Comparison of ENCODE assay signal across 10 mouse cellular contexts in the genomic region with DNA sequence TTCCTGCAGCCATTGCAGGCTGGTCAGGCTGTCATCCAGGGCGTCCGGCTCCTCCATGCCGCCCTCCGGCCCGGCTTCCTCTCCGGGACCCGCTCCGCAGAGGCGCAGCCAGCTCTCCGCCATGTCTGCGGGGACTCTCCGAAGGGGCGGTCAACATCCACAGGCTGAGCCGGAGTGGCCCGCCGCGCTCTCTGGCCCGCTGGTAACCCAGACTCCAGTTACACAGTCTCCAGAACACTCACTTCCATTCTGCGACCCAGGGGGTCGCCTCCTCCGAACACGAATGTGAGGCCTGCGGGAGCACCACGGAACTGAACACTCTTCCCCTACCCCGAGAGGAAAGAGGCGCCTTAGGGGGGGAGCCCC. TPM values are rescaled to one million over a fixed set of nuclear protein-coding genes. Genes with fewer than 3 reads are reported as not detected.
DNase-seq lines count a peak whose midpoint lies in the region; ATAC-seq and TF ChIP-seq lines count a peak whose summit lies in the region.
"Had no signal": no experiment of that assay in that cellular context is flagged by ENCODE, and none has a peak within 500 bp of the region (broad histone marks: within the 10 kb centered on the region; RNA-seq: fewer than 3 reads in every experiment).

No protein-coding gene starts in this region.

- 6% methylated on average over 26 of the region's 26 CpGs for WGBS in heart, embryonic 15.5 days
- WGBS in heart, adult 2 months = 7% methylated on average over 26 of the region's 26 CpGs
- WGBS in embryonic facial prominence, embryonic 11.5 days = 3% methylated on average over 25 of the region's 26 CpGs
- WGBS in intestine, embryonic 15.5 days = 6% methylated on average over 26 of the region's 26 CpGs

- TF ChIP-seq CTCF in heart, adult 2 months (IDR thresholded peaks at IDR 0.05) = no peak

- no peak for TF ChIP-seq EP300 in heart, adult 2 months (IDR thresholded peaks at IDR 0.05; ENCODE audit: insufficient read depth, low read depth, low read length)

- peaks cover 33% of the 10 kb centered on the region for H3K4me1 ChIP-seq in heart, embryonic 15.5 days (replicated peaks)
- no peaks in the 10 kb centered on the region for H3K4me1 ChIP-seq in heart, adult 2 months (ENCODE audit: control insufficient read depth, insufficient read depth, low read length)
- peaks cover 4% of the 10 kb centered on the region for H3K4me1 ChIP-seq in embryonic facial prominence, embryonic 11.5 days (ENCODE audit: control insufficient read depth, insufficient read depth, low read length)
- H3K4me1 ChIP-seq in intestine, embryonic 15.5 days (replicated peaks) = peaks cover 55% of the 10 kb centered on the region

- no peak for ATAC-seq in heart, embryonic 15.5 days (replicated peaks; ENCODE audit: insufficient number of reproducible peaks, insufficient read depth, low FRiP score, low read depth)
- no peak for ATAC-seq in embryonic facial prominence, embryonic 11.5 days (replicated peaks; ENCODE audit: insufficient number of reproducible peaks, low FRiP score, low TSS enrichment, low read depth)
- no peak for ATAC-seq in intestine, embryonic 15.5 days

- no peak for DNase-seq in heart, adult 2 months
- DNase-seq in embryonic facial prominence, embryonic 11.5 days (ENCODE audit: low spot score) = no peak
- DNase-seq in naive thymus-derived CD4-positive, alpha-beta T cell, adult 2 months (ENCODE audit: low read depth) = peak; percentile 38
- no peak for DNase-seq in layer of hippocampus, adult 18-20 months (ENCODE audit: low spot score in 2 of 2)
- no peak for DNase-seq in testis, postnatal 14 days (ENCODE audit: low spot score)
- no peak for DNase-seq in left cerebral cortex, adult 9 months (ENCODE audit: low spot score in 2 of 2)
- DNase-seq: gastrocnemius, postnatal 10 days had no signal

- H3K9ac ChIP-seq in heart, embryonic 15.5 days = no peak overlapping the region
- no peak overlapping the region for H3K9ac ChIP-seq in heart, adult 2 months (ENCODE audit: low read depth, low read length)
- peak overlapping the region; percentile 33; the same call in 1 of the 2 replicates for H3K9ac ChIP-seq in embryonic facial prominence, embryonic 11.5 days (replicated peaks; ENCODE audit: low read length)
- H3K9ac ChIP-seq in intestine, embryonic 15.5 days = 0 out of 2 replicates have a peak overlapping the region, but pooled peaks have one; percentile 24

- H3K36me3 ChIP-seq in heart, embryonic 15.5 days = no peaks in the 10 kb centered on the region
- H3K36me3 ChIP-seq in heart, adult 2 months (ENCODE audit: control insufficient read depth, insufficient read depth, low read length) = no peaks in the 10 kb centered on the region
- H3K36me3 ChIP-seq in embryonic facial prominence, embryonic 11.5 days (replicated peaks; ENCODE audit: control insufficient read depth, insufficient read depth, low read depth, low read length) = no peaks in the 10 kb centered on the region
- no peaks in the 10 kb centered on the region for H3K36me3 ChIP-seq in intestine, embryonic 15.5 days

- no peaks in the 10 kb centered on the region for H3K9me3 ChIP-seq in heart, embryonic 15.5 days (replicated peaks)
- H3K9me3 ChIP-seq in embryonic facial prominence, embryonic 11.5 days (replicated peaks; ENCODE audit: control insufficient read depth, low read length) = no peaks in the 10 kb centered on the region
- H3K9me3 ChIP-seq in intestine, embryonic 15.5 days = no peaks in the 10 kb centered on the region

- H3K4me3 ChIP-seq in heart, embryonic 15.5 days = peak overlapping the region; percentile 62
- no peak overlapping the region for H3K4me3 ChIP-seq in heart, adult 2 months
- peak overlapping the region; percentile 26 for H3K4me3 ChIP-seq in embryonic facial prominence, embryonic 11.5 days (ENCODE audit: low read depth, low read length)
- H3K4me3 ChIP-seq in intestine, embryonic 15.5 days (replicated peaks) = peak overlapping the region; percentile 60

- H3K27me3 ChIP-seq in heart, embryonic 15.5 days = peaks cover 26% of the 10 kb centered on the region
- peaks cover 6% of the 10 kb centered on the region for H3K27me3 ChIP-seq in heart, adult 2 months (ENCODE audit: control insufficient read depth, insufficient read depth, low read length)
- H3K27me3 ChIP-seq in embryonic facial prominence, embryonic 11.5 days (ENCODE audit: control insufficient read depth, insufficient read depth, low read length) = peaks cover 16% of the 10 kb centered on the region
- peaks cover 22% of the 10 kb centered on the region for H3K27me3 ChIP-seq in intestine, embryonic 15.5 days (replicated peaks)

- H3K4me2 ChIP-seq in heart, embryonic 15.5 days = peak overlapping the region; percentile 99
- peak overlapping the region; percentile 35 for H3K4me2 ChIP-seq in embryonic facial prominence, embryonic 11.5 days (ENCODE audit: low read depth, low read length)
- peak overlapping the region; percentile 96 for H3K4me2 ChIP-seq in intestine, embryonic 15.5 days (replicated peaks)

- no peak overlapping the region for H3K27ac ChIP-seq in heart, embryonic 15.5 days
- no peak overlapping the region for H3K27ac ChIP-seq in heart, adult 2 months
- H3K27ac ChIP-seq in embryonic facial prominence, embryonic 11.5 days (replicated peaks; ENCODE audit: low read depth, low read length) = no peak overlapping the region
- H3K27ac ChIP-seq in intestine, embryonic 15.5 days = no peak overlapping the region
- H3K27ac ChIP-seq: macrophage had no signal

- intact Hi-C loops in heart, adult 2 months (cut with DNase I) = no loop called here

- no peaks in the 10 kb centered on the region for H3K79me2 ChIP-seq in heart, adult 2 months (replicated peaks; ENCODE audit: control insufficient read depth, insufficient read depth, low read length)

- no peak for TF ChIP-seq POLR2A in heart, adult 2 months (IDR thresholded peaks at IDR 0.05; ENCODE audit: insufficient read depth, low read depth, low read length)

RNA-seq across cellular contexts. Expression of gene Foxj1, which starts 0.8 kb away (rescaled TPM):
- 0.89 and 2.6 TPM in 2 replicates for polyA plus RNA-seq in heart, embryonic 15.5 days (2015; fragmentation: Nextera tagmentation; extraction: Ambion mirVana)
- total RNA-seq in heart, adult 2 months (2021) = not detected
- polyA plus RNA-seq in heart, adult 2 months (2012; rRNA removed) = 5.1 TPM in 1 of 2 replicates, not detected in the other
- polyA plus RNA-seq in embryonic facial prominence, embryonic 11.5 days (2014; fragmentation: Nextera tagmentation; extraction: Ambion mirVana) = 0.43 and 0.79 TPM in 2 replicates
- polyA plus RNA-seq in intestine, embryonic 15.5 days (2015; fragmentation: Nextera tagmentation; extraction: Ambion mirVana) = 0.66 and 0.77 TPM in 2 replicates
- total RNA-seq in layer of hippocampus, adult 18-20 months (2021) = 1 to 10 TPM; 6.2 to 7.5 TPM
- polyA plus RNA-seq: macrophage had no signal

RNA-seq across cellular contexts. Expression of gene Exoc7, which starts 27.4 kb away (rescaled TPM):
- 45.2 and 58.2 TPM in 2 replicates for polyA plus RNA-seq in heart, embryonic 15.5 days (2015; fragmentation: Nextera tagmentation; extraction: Ambion mirVana)
- 10 to 100 TPM; 43.7 to 44.0 TPM for total RNA-seq in heart, adult 2 months (2021)
- 28.0 and 29.7 TPM in 2 replicates for polyA plus RNA-seq in heart, adult 2 months (2012; rRNA removed)
- polyA plus RNA-seq in embryonic facial prominence, embryonic 11.5 days (2014; fragmentation: Nextera tagmentation; extraction: Ambion mirVana) = 64.1 and 64.2 TPM in 2 replicates
- 52.1 and 52.5 TPM in 2 replicates for polyA plus RNA-seq in intestine, embryonic 15.5 days (2015; fragmentation: Nextera tagmentation; extraction: Ambion mirVana)
- 10 to 100 TPM; 69.4 to 85.5 TPM for total RNA-seq in layer of hippocampus, adult 18-20 months (2021)

RNA-seq across cellular contexts. Expression of gene Galr2, which starts 53.7 kb away (rescaled TPM):
- polyA plus RNA-seq in heart, embryonic 15.5 days (2015; fragmentation: Nextera tagmentation; extraction: Ambion mirVana) = 0.19 and 0.20 TPM in 2 replicates
- total RNA-seq in heart, adult 2 months (2021) = not detected
- 0.18 and 0.32 TPM in 2 replicates for polyA plus RNA-seq in heart, adult 2 months (2012; rRNA removed)
- polyA plus RNA-seq in embryonic facial prominence, embryonic 11.5 days (2014; fragmentation: Nextera tagmentation; extraction: Ambion mirVana) = 0.11 and 0.52 TPM in 2 replicates
- polyA plus RNA-seq in intestine, embryonic 15.5 days (2015; fragmentation: Nextera tagmentation; extraction: Ambion mirVana) = 0.19 and 0.21 TPM in 2 replicates
- total RNA-seq in layer of hippocampus, adult 18-20 months (2021) = not detected
- polyA plus RNA-seq: macrophage had no signal

Comparison
In these comparisons a context has a peak if more than half of its experiments do, and no peak if none do; other contexts are left out.
1. H3K4me2 ChIP-seq: peak in every context shown above with its lines; median percentile 99 in heart, embryonic 15.5 days; 96 in intestine, embryonic 15.5 days; 35 in embryonic facial prominence, embryonic 11.5 days.
2. H3K9ac ChIP-seq: peak in embryonic facial prominence, embryonic 11.5 days (single experiment) and intestine, embryonic 15.5 days (single experiment); none in heart, embryonic 15.5 days (single experiment) and heart, adult 2 months (single experiment).